Mouse (Mus musculus) adrenal gland, postnatal 25 days (tissue): ENCODE results near the gene Pcp4l1. TPM values are rescaled to one million over a fixed set of nuclear protein-coding genes. Genes with fewer than 3 reads are reported as not detected.

Source experiments
- DNase-seq: peaks from one replicate; pipeline ENCODE4 v3.0.0; 2021; ENCODE audit warnings: mixed read lengths
- total RNA-seq: library from RNA; stranded (reverse); gene quantifications from 2 replicates; pipeline ENCODE4 v1.2.3, GENCODE M21; 2021

Gene Pcp4l1
- total RNA-seq, 1 experiment from 2014 or later, result 36.1 TPM

GRCm38 (mm10) chr1:171135600-171135999 is 60.5 kb downstream of the Pcp4l1 start:
- DNase-seq, result no peak

GRCm38 (mm10) chr1:171130971-171131370 is 65.1 kb downstream of the Pcp4l1 start:
- no peak for DNase-seq

GRCm38 (mm10) chr1:171129251-171129650 is 66.8 kb downstream of the Pcp4l1 start:
- no peak for DNase-seq

GRCm38 (mm10) chr1:171124398-171124797 is 71.7 kb downstream of the Pcp4l1 start:
- no peak for DNase-seq

Other genes starting within 250 kb of the Pcp4l1 start
- 1.5 and 2.6 TPM in 2 replicates for gene Fcgr2b, start 219.7 kb downstream of the Pcp4l1 start, total RNA-seq
- gene Fcgr4, start 177.3 kb downstream of the Pcp4l1 start, total RNA-seq, result 0.76 and 1.6 TPM in 2 replicates
- gene Fcgr3, start 131.3 kb downstream of the Pcp4l1 start, total RNA-seq, result 5.5 and 7.4 TPM in 2 replicates
- 2.3 and 4.5 TPM in 2 replicates for gene Cfap126, start 82.3 kb downstream of the Pcp4l1 start, total RNA-seq
- 372 and 386 TPM in 2 replicates for gene Sdhc, start 45.7 kb downstream of the Pcp4l1 start, total RNA-seq
- 0.88 and 2.9 TPM in 2 replicates for gene Mpz, start 45.6 kb downstream of the Pcp4l1 start, total RNA-seq
- gene Nr1i3, start 17.7 kb upstream of the Pcp4l1 start, total RNA-seq, result 3.0 TPM in 1 of 2 replicates, not detected in the other
- gene Tomm40l, start 26.2 kb upstream of the Pcp4l1 start, total RNA-seq, result 32.9 and 43.7 TPM in 2 replicates
- 2.1 and 105 TPM in 2 replicates for gene Apoa2, start 28.8 kb upstream of the Pcp4l1 start, total RNA-seq
- gene Fcer1g, start 38.1 kb upstream of the Pcp4l1 start, total RNA-seq, result 11.1 and 13.7 TPM in 2 replicates
- gene Adamts4, start 54.2 kb upstream of the Pcp4l1 start, total RNA-seq, result 0.62 and 0.67 TPM in 2 replicates
- gene Ndufs2, start 55.1 kb upstream of the Pcp4l1 start, total RNA-seq, result 565 and 662 TPM in 2 replicates
- gene B4galt3, start 74.1 kb upstream of the Pcp4l1 start, total RNA-seq, result 36.9 and 38.1 TPM in 2 replicates
- 41.6 and 54.7 TPM in 2 replicates for gene Ppox, start 84.9 kb upstream of the Pcp4l1 start, total RNA-seq
- 47.8 and 50.5 TPM in 2 replicates for gene Usp21, start 91.7 kb upstream of the Pcp4l1 start, total RNA-seq
- gene Ufc1, start 98.8 kb upstream of the Pcp4l1 start, total RNA-seq, result 132 and 151 TPM in 2 replicates
- gene Dedd, start 132.9 kb upstream of the Pcp4l1 start, total RNA-seq, result 35.9 and 36.5 TPM in 2 replicates
- gene Nit1, start 149.4 kb upstream of the Pcp4l1 start, total RNA-seq, result 83.2 and 86.9 TPM in 2 replicates
- 140 and 145 TPM in 2 replicates for gene Pfdn2, start 149.4 kb upstream of the Pcp4l1 start, total RNA-seq
- gene Klhdc9, start 164.5 kb upstream of the Pcp4l1 start, total RNA-seq, result 1.4 and 4.9 TPM in 2 replicates
- gene Nectin4, start 173.8 kb upstream of the Pcp4l1 start, total RNA-seq, result 0.12 TPM in 1 of 2 replicates, not detected in the other
- gene Arhgap30, start 192.7 kb upstream of the Pcp4l1 start, total RNA-seq, result 1.8 and 2.2 TPM in 2 replicates
- 62.9 and 95.1 TPM in 2 replicates for gene Usf1, start 215.0 kb upstream of the Pcp4l1 start, total RNA-seq
- gene Tstd1, start 222.6 kb upstream of the Pcp4l1 start, total RNA-seq, result 5.2 and 6.3 TPM in 2 replicates
- 40.1 and 59.7 TPM in 2 replicates for gene F11r, start 241.3 kb upstream of the Pcp4l1 start, total RNA-seq